Mouse (Mus musculus) neural tube, embryonic 11.5 days (tissue): ENCODE measurements around the gene Pou5f1. TPM values are rescaled to one million over a fixed set of nuclear protein-coding genes. Genes with fewer than 3 reads are reported as not detected.

Source experiments
- ATAC-seq: fragments of 200-750 bp; cut with Nextera tagmentation; 2 replicates; pipeline ENCODE4 v1.8.0; 2017; ENCODE audit warnings: moderate number of reproducible peaks, mild to moderate bottlenecking, moderate TSS enrichment, moderate library complexity; ENCODE audit not compliant: insufficient read depth, low FRiP score, low TSS enrichment
- DNase-seq: peaks from one replicate; pipeline ENCODE4 v3.0.0-alpha.2; 2015; ENCODE audit warnings: low spot score
- H3K27ac ChIP-seq: fragments of 300-500 bp; sonication (generic); 2 replicates; pipeline ENCODE4 v1.5.1; 2014; ENCODE audit warnings: low read depth, mild to moderate bottlenecking, low read length
- H3K27me3 ChIP-seq: fragments of 300-500 bp; sonication (generic); 2 replicates; pipeline ENCODE4 v1.6.1; 2014; ENCODE audit warnings: mild to moderate bottlenecking, low read length, mixed read lengths; ENCODE audit not compliant: control insufficient read depth, insufficient read depth
- H3K36me3 ChIP-seq: fragments of 300-500 bp; sonication (generic); 2 replicates; pipeline ENCODE4 v1.6.1; 2014; ENCODE audit warnings: mild to moderate bottlenecking, low read length, moderate library complexity, mixed read lengths; ENCODE audit not compliant: control insufficient read depth, insufficient read depth
- H3K4me1 ChIP-seq: fragments of 300-500 bp; sonication (generic); 2 replicates; pipeline ENCODE4 v1.6.1; 2014; ENCODE audit warnings: low read length, mixed read lengths; ENCODE audit not compliant: control insufficient read depth, insufficient read depth
- H3K4me2 ChIP-seq: fragments of 300-500 bp; sonication (generic); 2 replicates; pipeline ENCODE4 v1.6.1; 2014; ENCODE audit warnings: low read depth, mild to moderate bottlenecking, moderate library complexity
- H3K4me3 ChIP-seq: fragments of 300-500 bp; sonication (generic); 2 replicates; pipeline ENCODE4 v1.5.1; 2014; ENCODE audit warnings: low read depth, low read length
- H3K9ac ChIP-seq: fragments of 300-500 bp; sonication (generic); 2 replicates; pipeline ENCODE4 v1.6.1; 2014; ENCODE audit warnings: mild to moderate bottlenecking, low read length
- H3K9me3 ChIP-seq: fragments of 300-500 bp; sonication (generic); 2 replicates; pipeline ENCODE4 v1.6.1; 2016; ENCODE audit warnings: low read length; ENCODE audit not compliant: control insufficient read depth
- WGBS: fragments of 180-500 bp; shearing (Covaris S2); extraction: QIAGEN DNeasy Blood & Tissue Kit; methylation state at CpG from one replicate; pipeline ENCODE4 v1.1.7; 2014; 5-methylcytosine and 5-hydroxymethylcytosine counted together
- polyA plus RNA-seq: library from polyadenylated mRNA; unstranded; fragments of >200 nt; fragmentation: Nextera tagmentation; extraction: Ambion mirVana; gene quantifications from 2 replicates; pipeline ENCODE4 v1.2.1, GENCODE M21; 2014

Pou5f1 gene
- polyA plus RNA-seq, 1 experiment from 2014 or later = not detected

DNA sequence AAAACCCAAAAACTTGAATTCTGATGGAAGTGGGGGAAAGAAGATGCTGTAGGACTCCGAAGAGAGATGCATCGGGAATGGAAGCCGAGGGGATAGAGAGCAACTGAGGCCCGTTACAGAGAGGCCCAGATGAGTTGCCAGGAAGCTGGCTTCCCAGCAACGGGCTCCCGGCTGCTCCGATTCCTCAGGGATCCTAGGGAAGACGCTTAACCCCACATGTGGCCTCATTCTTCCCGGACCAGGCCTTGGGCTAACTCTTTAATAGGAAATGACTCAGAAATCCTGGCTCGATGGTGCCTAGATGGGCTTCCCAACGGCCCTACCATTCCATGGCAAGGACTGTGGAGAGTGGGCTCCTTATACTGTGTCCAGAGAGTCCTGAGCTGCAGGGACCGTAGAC lies 11.7 kb downstream of the Pou5f1 start:
- 0 out of 2 replicates have a peak overlapping the region, but pooled peaks have one; percentile 20 for H3K27ac ChIP-seq
- DNase-seq = no peak

DNA sequence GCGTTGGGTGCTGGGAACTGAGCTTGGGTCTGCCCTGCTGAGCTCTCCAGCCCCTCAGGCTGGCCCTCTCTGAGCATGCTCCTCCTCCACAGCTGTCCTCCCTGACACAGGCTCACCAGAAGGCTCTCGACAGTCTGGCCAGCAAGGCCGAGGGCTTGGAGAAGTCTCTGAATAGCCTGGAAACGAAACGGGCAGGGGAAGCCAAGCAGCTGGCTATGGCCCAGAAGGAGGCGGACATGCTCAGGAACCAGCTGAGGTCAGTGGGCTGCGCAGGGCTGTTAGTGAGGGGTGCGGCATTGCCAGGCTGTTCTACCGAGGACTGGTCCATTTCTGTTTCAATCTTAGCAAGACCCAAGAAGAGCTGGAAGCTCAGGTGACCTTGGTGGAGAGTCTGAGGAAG lies 18.5 kb downstream of the Pou5f1 start:
- Histone ChIP-seq H3K4me2 (no peak overlapping the region), H3K4me3 (no peak overlapping the region), H3K27ac (no peak overlapping the region), H3K9me3 (no peaks in the 10 kb centered on the region), H3K36me3 (peaks cover under 1% of the 10 kb centered on the region), H3K27me3 (no peaks in the 10 kb centered on the region), H3K9ac (no peak overlapping the region), H3K4me1 (no peaks in the 10 kb centered on the region)
- no peak for DNase-seq
- ATAC-seq = no peak
- WGBS = 90% methylated on average over 9 of the region's 9 CpGs

More for the DNA sequence above, 11.7 kb downstream of the Pou5f1 start:
- no peaks in the 10 kb centered on the region for H3K9me3 ChIP-seq
- peak overlapping the region; percentile 72 for H3K4me2 ChIP-seq
- H3K4me3 ChIP-seq = peak overlapping the region; percentile 56
- no peaks in the 10 kb centered on the region for H3K36me3 ChIP-seq
- WGBS = 12% methylated on average over 12 of the region's 12 CpGs
- H3K27me3 ChIP-seq = no peaks in the 10 kb centered on the region
- peaks cover 6% of the 10 kb centered on the region for H3K4me1 ChIP-seq
- peak overlapping the region; percentile 49 for H3K9ac ChIP-seq
- no peak for ATAC-seq

- Histone ChIP-seq H3K4me2 (no peak overlapping the region), H3K9me3 (no peaks in the 10 kb centered on the region), H3K4me1 (no peaks in the 10 kb centered on the region), H3K27me3 (no peaks in the 10 kb centered on the region), H3K36me3 (peaks cover 2% of the 10 kb centered on the region), H3K27ac (no peak overlapping the region), H3K4me3 (no peak overlapping the region), H3K9ac (no peak overlapping the region)
- ATAC-seq = no peak
- 76% methylated on average over 8 of the region's 8 CpGs for WGBS
- no peak for DNase-seq
Observed at GRCm38 (mm10) chr17:35526644-35527043, 20.8 kb downstream of the Pou5f1 start.

DNA sequence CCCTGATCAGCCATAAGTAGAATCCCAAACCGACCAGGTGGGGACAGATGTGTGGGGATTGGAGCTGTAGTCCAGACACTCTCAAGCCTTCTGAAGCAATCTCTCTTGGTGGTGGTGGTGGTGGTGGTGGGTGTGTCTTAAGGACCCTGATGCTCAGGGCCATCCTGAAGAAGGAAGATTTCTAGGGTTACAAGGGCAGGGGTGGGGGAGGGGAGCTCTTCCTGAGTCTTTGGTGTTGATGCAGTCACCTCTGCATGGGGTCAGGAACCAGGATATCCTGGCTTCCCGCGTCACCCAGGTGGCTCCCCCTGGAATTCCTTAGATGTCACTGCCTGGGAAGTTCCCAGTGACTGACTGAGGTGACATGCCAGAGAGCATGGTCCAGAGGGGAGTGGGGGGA lies 26.5 kb downstream of the Pou5f1 start:
- Histone ChIP-seq H3K27me3 (no peaks in the 10 kb centered on the region), H3K4me2 (no peak overlapping the region), H3K4me3 (no peak overlapping the region), H3K4me1 (no peaks in the 10 kb centered on the region), H3K36me3 (peaks cover 2% of the 10 kb centered on the region; the same call in 1 of the 2 replicates), H3K9me3 (no peaks in the 10 kb centered on the region), H3K27ac (no peak overlapping the region), H3K9ac (no peak overlapping the region)
- DNase-seq (no peak), ATAC-seq (no peak)
- 17% methylated on average over 3 of the region's 3 CpGs for WGBS

DNA sequence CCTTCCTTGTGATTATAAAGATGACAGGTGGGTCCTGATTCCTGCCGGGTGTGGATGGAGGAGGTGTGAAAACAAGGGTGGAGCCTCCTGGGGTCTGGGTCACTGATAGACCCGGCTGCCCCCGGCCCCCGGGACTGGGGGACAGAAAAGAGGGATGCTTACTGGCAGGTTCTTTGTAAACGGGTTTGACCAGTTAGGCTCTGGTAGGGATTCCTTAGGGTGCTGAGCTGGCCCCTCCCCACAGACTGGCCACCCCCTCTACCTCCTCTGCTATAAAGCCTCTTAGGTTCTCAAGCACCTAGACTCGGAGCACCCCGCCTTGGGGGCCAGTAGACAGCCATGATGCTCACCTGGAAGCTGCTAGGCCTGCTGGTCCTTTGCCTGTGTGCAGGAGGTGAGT lies 27.1 kb downstream of the Pou5f1 start, which contains the start of gene Psors1c2:
Gene Psors1c2 (plus strand): TSS at position 301 of the 400 bp plus-strand sequence.
- WGBS = 39% methylated on average over 7 of the region's 7 CpGs

GRCm38 (mm10) chr17:35534343-35534742 lies 28.5 kb downstream of the Pou5f1 start:
- 14% methylated on average over 6 of the region's 6 CpGs for WGBS
- Histone ChIP-seq H3K36me3 (0 out of 2 replicates have a peak, but pooled peaks cover 2% of the 10 kb centered on the region), H3K9me3 (no peaks in the 10 kb centered on the region), H3K4me3 (no peak overlapping the region), H3K4me2 (no peak overlapping the region), H3K4me1 (no peaks in the 10 kb centered on the region), H3K27ac (no peak overlapping the region), H3K9ac (no peak overlapping the region), H3K27me3 (no peaks in the 10 kb centered on the region)
- peak; percentile 78 for DNase-seq
- ATAC-seq = no peak

More for the DNA sequence above, 27.1 kb downstream of the Pou5f1 start, which contains the start of gene Psors1c2:
- Histone ChIP-seq H3K36me3 (peaks cover 2% of the 10 kb centered on the region; the same call in 1 of the 2 replicates), H3K27ac (no peak within 1 kb of the TSS), H3K4me1 (no peaks in the 10 kb centered on the region), H3K9me3 (no peaks in the 10 kb centered on the region), H3K4me3 (no peak within 1 kb of the TSS), H3K27me3 (no peaks in the 10 kb centered on the region), H3K4me2 (no peak within 1 kb of the TSS), H3K9ac (no peak within 1 kb of the TSS)
- no peak for DNase-seq
- no peak for ATAC-seq

DNA sequence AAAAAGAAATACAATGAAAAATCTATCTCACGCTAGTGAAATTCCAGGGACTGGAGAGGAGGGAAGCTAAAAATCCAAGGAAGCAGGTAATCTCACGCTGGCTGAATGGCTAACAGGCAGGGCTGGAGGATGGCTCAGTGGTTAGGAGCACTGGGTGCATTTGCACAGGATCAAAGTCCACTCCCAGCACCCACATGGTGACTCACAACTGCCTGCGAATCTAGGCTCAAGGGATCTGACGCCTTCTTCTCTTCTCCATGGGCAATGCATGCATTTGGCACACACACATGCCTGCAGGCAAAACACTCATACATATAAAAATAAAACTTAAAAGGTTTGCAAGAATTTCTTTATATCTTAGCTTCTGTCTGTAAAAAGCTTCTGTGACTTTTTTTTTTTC lies 31.6 kb downstream of the Pou5f1 start:
- no peak for DNase-seq
- Histone ChIP-seq H3K4me3 (no peak overlapping the region), H3K27me3 (no peaks in the 10 kb centered on the region), H3K27ac (no peak overlapping the region), H3K9me3 (no peaks in the 10 kb centered on the region), H3K36me3 (no peaks in the 10 kb centered on the region), H3K9ac (no peak overlapping the region), H3K4me1 (no peaks in the 10 kb centered on the region), H3K4me2 (no peak overlapping the region)
- no peak for ATAC-seq
- WGBS = 89% methylated on average over 4 of the region's 4 CpGs

DNA sequence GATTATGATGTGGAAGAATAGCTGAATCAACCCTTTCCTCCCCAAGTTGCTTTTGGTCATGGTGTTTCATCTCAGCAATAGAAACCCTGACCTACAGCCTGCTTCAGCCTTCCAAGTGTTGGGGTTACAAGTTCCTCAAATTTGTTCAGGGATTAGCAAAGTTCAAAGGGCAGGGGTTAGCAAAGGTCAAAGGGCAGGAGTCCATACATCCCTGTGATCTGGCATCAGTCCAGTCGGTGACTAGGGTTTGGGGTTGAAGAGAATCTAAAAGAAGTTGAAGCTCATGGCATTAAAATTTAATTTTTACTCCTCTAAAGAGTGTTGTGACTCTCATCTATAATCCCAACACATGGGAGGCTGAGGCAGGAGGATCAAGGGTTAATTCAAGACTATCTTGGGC lies 32.7 kb downstream of the Pou5f1 start:
- DNase-seq = no peak
- no peaks in the 10 kb centered on the region for H3K27me3 ChIP-seq
- H3K9ac ChIP-seq = no peak overlapping the region
- WGBS = 88% methylated on average over 1 of the region's 1 CpGs
- ATAC-seq = no peak
- no peaks in the 10 kb centered on the region for H3K4me1 ChIP-seq
- no peak overlapping the region for H3K4me3 ChIP-seq
- no peaks in the 10 kb centered on the region for H3K9me3 ChIP-seq
- no peak overlapping the region for H3K27ac ChIP-seq
- no peak overlapping the region for H3K4me2 ChIP-seq
- H3K36me3 ChIP-seq = no peaks in the 10 kb centered on the region

DNA sequence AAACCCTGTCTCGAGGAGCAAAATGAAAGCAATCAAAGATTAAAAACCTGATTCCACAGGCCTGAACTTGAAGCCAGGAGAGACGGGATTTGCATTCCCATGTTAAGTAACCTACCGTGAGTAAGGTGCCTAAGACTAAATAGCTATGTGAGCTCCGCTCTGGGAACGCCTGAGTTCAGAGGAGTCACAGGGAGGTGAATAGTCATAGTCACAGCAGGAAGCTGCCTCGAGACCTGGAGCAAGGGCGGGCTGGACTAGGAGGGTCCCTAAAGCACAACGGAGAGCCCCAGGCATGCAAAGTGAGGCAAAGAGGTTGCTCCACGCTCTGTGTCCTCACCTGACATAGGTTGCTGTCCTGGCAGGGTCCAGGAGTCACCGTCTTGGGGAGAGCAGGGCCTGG lies 33.7 kb downstream of the Pou5f1 start:
- no peak for ATAC-seq
- no peaks in the 10 kb centered on the region for H3K9me3 ChIP-seq

More for the DNA sequence above, 33.7 kb downstream of the Pou5f1 start:
- H3K4me2 ChIP-seq = no peak overlapping the region
- no peak overlapping the region for H3K4me3 ChIP-seq
- no peak overlapping the region for H3K9ac ChIP-seq
- no peak overlapping the region for H3K27ac ChIP-seq
- DNase-seq = no peak
- H3K36me3 ChIP-seq = no peaks in the 10 kb centered on the region
- no peaks in the 10 kb centered on the region for H3K27me3 ChIP-seq
- 44% methylated on average over 10 of the region's 10 CpGs for WGBS
- H3K4me1 ChIP-seq = no peaks in the 10 kb centered on the region
